Mouse (Mus musculus) liver, embryonic 14.5 days (tissue): Measurements from ENCODE around the gene Ddx27.

Experiments used
- CTCF ChIP-seq: IDR thresholded peaks from 2 replicates; pipeline ENCODE4 v1.5.1; 2016; ENCODE audit warnings: antibody characterized with exemption, low read depth, control low read depth
- EP300 ChIP-seq: IDR thresholded peaks from 2 replicates; pipeline ENCODE4 v1.6.1; 2016; ENCODE audit warnings: antibody characterized with exemption, low read depth

- TF ChIP-seq CTCF, result no peak
- no peak for TF ChIP-seq EP300
These were observed 45.4 kb downstream of the Ddx27 start for GRCm38 (mm10) chr2:167060360-167060759.
